Mouse (Mus musculus) erythroblast, embryonic 14.5 days (primary cell): ENCODE measurements around the gene Gm17334.

Source experiments
- GATA1 ChIP-seq: IDR thresholded peaks from 2 replicates; pipeline ENCODE4 v1.6.1; 2012; ENCODE audit warnings: low read length, inconsistent platforms, mixed read lengths
- TAL1 ChIP-seq: IDR thresholded peaks from 3 replicates; pipeline ENCODE4 v1.6.1; 2012; ENCODE audit warnings: low read length, inconsistent platforms, mixed read lengths

GRCm38 (mm10) chr11:53780262-53780661 is 7.3 kb upstream of the Gm17334 start:
- TF ChIP-seq GATA1 = no peak
- no peak for TF ChIP-seq TAL1
